Mouse (Mus musculus) limb, embryonic 14.5 days (tissue): ENCODE data around the gene Mus81. TPM values are rescaled to one million over a fixed set of nuclear protein-coding genes. Genes with fewer than 3 reads are reported as not detected.
A peak's percentile ranks its signal among the peaks of the same experiment; 100 is the strongest.

ENCODE experiments used
- ATAC-seq: fragments of 200-750 bp; cut with Nextera tagmentation; 2 replicates; pipeline ENCODE4 v1.8.0; 2017; ENCODE audit warnings: low read depth, moderate number of reproducible peaks, moderate TSS enrichment; ENCODE audit not compliant: low FRiP score
- DNase-seq: peaks from one replicate; pipeline ENCODE4 v3.0.0-alpha.2; 2015; ENCODE audit warnings: low spot score
- H3K27ac ChIP-seq: fragments of 300-500 bp; sonication (generic); replicated peaks from 2 replicates; pipeline ENCODE4 v1.5.1; 2014; ENCODE audit warnings: low read depth, mild to moderate bottlenecking, low read length, moderate library complexity, mixed read lengths
- H3K27me3 ChIP-seq: fragments of 300-500 bp; sonication (generic); 2 replicates; pipeline ENCODE4 v1.6.1; 2014; ENCODE audit warnings: low read length, mixed read lengths; ENCODE audit not compliant: control insufficient read depth, insufficient read depth
- H3K36me3 ChIP-seq: fragments of 300-500 bp; sonication (generic); 2 replicates; pipeline ENCODE4 v1.6.1; 2014; ENCODE audit warnings: mild to moderate bottlenecking, low read length, moderate library complexity, mixed read lengths; ENCODE audit not compliant: control insufficient read depth, insufficient read depth
- H3K4me1 ChIP-seq: fragments of 300-500 bp; sonication (generic); 2 replicates; pipeline ENCODE4 v1.6.1; 2014; ENCODE audit warnings: antibody characterized with exemption, low read length, mixed read lengths; ENCODE audit not compliant: control insufficient read depth, insufficient read depth
- H3K4me2 ChIP-seq: fragments of 300-500 bp; sonication (generic); replicated peaks from 2 replicates; pipeline ENCODE4 v1.6.1; 2014; ENCODE audit warnings: low read depth, mild to moderate bottlenecking, low read length, moderate library complexity; ENCODE audit not compliant: severe bottlenecking
- H3K4me3 ChIP-seq: fragments of 300-500 bp; sonication (generic); replicated peaks from 2 replicates; pipeline ENCODE4 v1.5.1; 2014; ENCODE audit warnings: low read length
- H3K9ac ChIP-seq: fragments of 300-500 bp; sonication (generic); 2 replicates; pipeline ENCODE4 v1.6.1; 2014; ENCODE audit warnings: mild to moderate bottlenecking, low read depth, low read length, moderate library complexity; ENCODE audit not compliant: severe bottlenecking
- H3K9me3 ChIP-seq: fragments of 300-500 bp; sonication (generic); 2 replicates; pipeline ENCODE4 v1.6.1; 2016; ENCODE audit warnings: low read length; ENCODE audit not compliant: control insufficient read depth
- POLR2A ChIP-seq: fragments of 200-500 bp; IDR thresholded peaks from 2 replicates; pipeline ENCODE4 v1.8.0; 2012; ENCODE audit warnings: inconsistent platforms, mild to moderate bottlenecking, moderate library complexity, borderline replicate concordance; ENCODE audit not compliant: insufficient read depth, insufficient read length; ENCODE audit errors: extremely low read depth
- WGBS: fragments of 180-500 bp; shearing (Covaris S2); extraction: QIAGEN DNeasy Blood & Tissue Kit; methylation state at CpG from one replicate; pipeline ENCODE4 v1.1.7; 2014; 5-methylcytosine and 5-hydroxymethylcytosine counted together
- polyA plus RNA-seq, 2 experiments: library from polyadenylated mRNA; depleted of rRNA in 1 of 2; stranded (reverse) in 1 of 2; unstranded in 1 of 2; fragments of >200 nt; fragmentation: Nextera tagmentation in 1 of 2; extraction: Ambion mirVana in 1 of 2; gene quantifications; 2 replicates each; pipeline versions ENCODE4 v1.2.1 to v1.2.3; 2012 to 2014

Mus81 gene
- polyA plus RNA-seq, 2 experiments, result 33.9 to 40.8 TPM

GRCm38 (mm10) chr19:5480016-5480415, 8.2 kb downstream of the Mus81 start:
- DNase-seq (no peak), ATAC-seq (no peak)
- 91% methylated on average over 10 of the region's 10 CpGs for WGBS
- no peak for TF ChIP-seq POLR2A
- Histone ChIP-seq H3K4me1 (peaks cover 9% of the 10 kb centered on the region), H3K4me3 (no peak overlapping the region), H3K4me2 (no peak overlapping the region), H3K36me3 (peaks cover 82% of the 10 kb centered on the region), H3K27me3 (no peaks in the 10 kb centered on the region), H3K27ac (no peak overlapping the region), H3K9me3 (no peaks in the 10 kb centered on the region), H3K9ac (no peak overlapping the region)

- no peaks in the 10 kb centered on the region for H3K9me3 ChIP-seq
- peaks cover 16% of the 10 kb centered on the region for H3K4me1 ChIP-seq
- ATAC-seq (no peak), DNase-seq (no peak)
- no peaks in the 10 kb centered on the region for H3K27me3 ChIP-seq
- H3K4me3 ChIP-seq, result no peak overlapping the region
- WGBS, result 91% methylated on average over 17 of the region's 18 CpGs
- TF ChIP-seq POLR2A, result no peak
- no peak overlapping the region for H3K27ac ChIP-seq
- H3K36me3 ChIP-seq, result peaks cover 60% of the 10 kb centered on the region
- H3K9ac ChIP-seq, result no peak overlapping the region
- no peak overlapping the region for H3K4me2 ChIP-seq
These were observed 10.4 kb downstream of the Mus81 start for GRCm38 (mm10) chr19:5477668-5478300.

- H3K9me3 ChIP-seq, result no peaks in the 10 kb centered on the region
- H3K4me1 ChIP-seq, result peaks cover 16% of the 10 kb centered on the region
- H3K4me2 ChIP-seq, result no peak overlapping the region
- no peaks in the 10 kb centered on the region for H3K27me3 ChIP-seq
- no peak overlapping the region for H3K27ac ChIP-seq
- peaks cover 53% of the 10 kb centered on the region for H3K36me3 ChIP-seq
- WGBS, result 84% methylated on average over 10 of the region's 10 CpGs
- no peak for DNase-seq
- TF ChIP-seq POLR2A, result no peak
- no peak overlapping the region for H3K9ac ChIP-seq
- no peak overlapping the region for H3K4me3 ChIP-seq
- no peak for ATAC-seq
These were observed 11.1 kb downstream of the Mus81 start for GRCm38 (mm10) chr19:5477004-5477667.

GRCm38 (mm10) chr19:5475069-5475714, 13.0 kb downstream of the Mus81 start:
- Histone ChIP-seq H3K27ac (peak overlapping the region; percentile 90), H3K27me3 (no peaks in the 10 kb centered on the region), H3K9me3 (no peaks in the 10 kb centered on the region), H3K4me1 (peaks cover 16% of the 10 kb centered on the region), H3K36me3 (peaks cover 34% of the 10 kb centered on the region), H3K4me3 (peak overlapping the region; percentile 70), H3K4me2 (peak overlapping the region; percentile 85), H3K9ac (peak overlapping the region; percentile 84)
- DNase-seq, result no peak
- ATAC-seq, result no peak; the same call in 1 of the 2 replicates
- no peak for TF ChIP-seq POLR2A
- 8% methylated on average over 12 of the region's 13 CpGs for WGBS

- H3K9ac ChIP-seq, result peak overlapping the region; percentile 84
- DNase-seq, result peak; percentile 30
- 1% methylated on average over 32 of the region's 68 CpGs for WGBS
- peaks cover 16% of the 10 kb centered on the region for H3K4me1 ChIP-seq
- H3K36me3 ChIP-seq, result peaks cover 27% of the 10 kb centered on the region
- peak overlapping the region; percentile 70 for H3K4me3 ChIP-seq
- no peaks in the 10 kb centered on the region for H3K9me3 ChIP-seq
- ATAC-seq, result peak; percentile 69
- no peak for TF ChIP-seq POLR2A
- no peaks in the 10 kb centered on the region for H3K27me3 ChIP-seq
- H3K4me2 ChIP-seq, result peak overlapping the region; percentile 85
- peak overlapping the region; percentile 90 for H3K27ac ChIP-seq
These were observed 13.7 kb downstream of the Mus81 start for GRCm38 (mm10) chr19:5474281-5475068.
